Mouse (Mus musculus) CH12.LX (cell line): ENCODE data around the gene Prmt2. TPM values are rescaled to one million over a fixed set of nuclear protein-coding genes. Genes with fewer than 3 reads are reported as not detected.

Experiments
- DNase-seq: peaks from one replicate; pipeline ENCODE4 v3.0.0-alpha.2; 2013; ENCODE audit errors: extremely low read depth
- H3K27ac ChIP-seq: 2 replicates; pipeline ENCODE4 v1.5.1; 2012; ENCODE audit warnings: low read depth, mild to moderate bottlenecking, control low read depth, moderate library complexity; ENCODE audit not compliant: insufficient read depth
- H3K27me3 ChIP-seq: replicated peaks from 2 replicates; pipeline ENCODE3; 2012; ENCODE audit warnings: inconsistent platforms
- H3K36me3 ChIP-seq, 2 experiments: replicated peaks in 1 of 2; 2 replicates each; pipeline versions ENCODE3 to v1.6.1; 2012; ENCODE audit warnings: inconsistent platforms in 1 of 2, low read length in 1 of 2, mild to moderate bottlenecking in 1 of 2, mixed read lengths in 1 of 2, moderate library complexity in 1 of 2; ENCODE audit not compliant: control insufficient read depth in 1 of 2, insufficient read depth in 1 of 2
- H3K4me1 ChIP-seq, 2 experiments: 2 replicates each; pipeline ENCODE4 v1.6.1; 2012; ENCODE audit warnings: inconsistent platforms in 1 of 2, moderate library complexity in 1 of 2; ENCODE audit not compliant: insufficient read depth in 2 of 2, control insufficient read depth in 1 of 2
- H3K4me2 ChIP-seq: 2 replicates; pipeline ENCODE4 v1.6.1; 2012; ENCODE audit warnings: low read depth, mild to moderate bottlenecking, control low read depth; ENCODE audit not compliant: poor library complexity, insufficient read depth, severe bottlenecking
- H3K4me3 ChIP-seq, 3 experiments: fragments of 150-350 bp in 1 of 3; sonication (generic) in 1 of 3; replicated peaks in 1 of 3; 2 replicates each; pipeline versions ENCODE3 to v1.5.1; 2011 to 2012; ENCODE audit warnings: low read depth in 2 of 3, low read length in 2 of 3, mild to moderate bottlenecking in 2 of 3, moderate library complexity in 2 of 3, control low read depth in 1 of 3, improper control_type of control experiment in 1 of 3, inconsistent platforms in 1 of 3, mixed read lengths in 1 of 3; ENCODE audit not compliant: poor library complexity in 1 of 3
- H3K79me2 ChIP-seq: replicated peaks from 2 replicates; pipeline ENCODE4 v1.6.1; 2012; ENCODE audit warnings: mild to moderate bottlenecking, moderate library complexity; ENCODE audit not compliant: control insufficient read depth, poor library complexity, insufficient read depth, severe bottlenecking; ENCODE audit errors: extremely low read depth
- H3K9ac ChIP-seq: 2 replicates; pipeline ENCODE4 v1.6.1; 2012; ENCODE audit warnings: low read depth, mild to moderate bottlenecking, control low read depth, moderate library complexity; ENCODE audit not compliant: insufficient read depth
- H3K9me3 ChIP-seq: replicated peaks from 2 replicates; pipeline ENCODE3; 2012; ENCODE audit warnings: low read length, inconsistent platforms, mixed read lengths
- ZKSCAN1 ChIP-seq: IDR thresholded peaks from 2 replicates; pipeline ENCODE4 v1.6.1; 2012; ENCODE audit warnings: low read depth, inconsistent platforms, low read length, improper control_type of control experiment, borderline replicate concordance
- dilution Hi-C: fragments of 300-500 bp; cut with MboI; formaldehyde crosslinking; loops from 2 replicates; pipeline ENCODE4 v1.14.3; 2020; ENCODE audit warnings: low sequenced_read_pairs; ENCODE audit not compliant: extremely low pct_unique_long_range_greater_than_20kb, extremely low pct_ligation_motif_present
- in situ Hi-C: fragments of 300-500 bp; cut with MboI; formaldehyde crosslinking; loops from 3 replicates; pipeline ENCODE4 v1.14.3; 2019; ENCODE audit warnings: low sequenced_read_pairs, low pct_ligation_motif_present, low pct_unique_long_range_greater_than_20kb, mixed read lengths
- polyA plus RNA-seq: library from polyadenylated mRNA; unstranded; fragments of >175 nt; gene quantifications from 2 replicates; pipeline ENCODE4 v1.2.1, GENCODE M21; 2012; ENCODE audit warnings: low read depth; ENCODE audit not compliant: insufficient read length
- total RNA-seq, 2 experiments: library from RNA; depleted of rRNA; stranded (reverse); fragments of 300-350 nt in 1 of 2; fragments of >200 nt in 1 of 2; gene quantifications; 2 replicates each; pipeline ENCODE4 v1.2.3; 2012 to 2014

Prmt2 gene
- total and polyA plus RNA-seq, 3 experiments, result 6.1 to 14.9 (median 14.4) TPM

- in situ Hi-C loops, result no loop called here
- no peak overlapping the region for H3K4me2 ChIP-seq
- no peaks in the 10 kb centered on the region for H3K79me2 ChIP-seq
- no peak overlapping the region for H3K9ac ChIP-seq
- no peak for DNase-seq
- dilution Hi-C loops, result no loop called here
- H3K4me1 ChIP-seq, result peaks cover 0 to 11% of the 10 kb centered on the region in 2 experiments; a peak in 2 of 4 replicates
- TF ChIP-seq ZKSCAN1, result no peak
- no peaks in the 10 kb centered on the region for H3K27me3 ChIP-seq
- no peaks in the 10 kb centered on the region for H3K9me3 ChIP-seq
- H3K36me3 ChIP-seq, result no peaks in the 10 kb centered on the region
- H3K27ac ChIP-seq, result no peak overlapping the region
- no peak overlapping the region for H3K4me3 ChIP-seq
These were observed 80.1 kb downstream of the Prmt2 start for GRCm38 (mm10) chr10:76157528-76157927.

Other genes with a start within 250 kb of the Prmt2 start
- gene Zfp280b, start 205.2 kb downstream of the Prmt2 start, total RNA-seq (2012; rRNA removed), result 24.4 and 26.6 TPM in 2 replicates
- 15.2 and 19.0 TPM in 2 replicates for gene Zfp280b, start 205.2 kb downstream of the Prmt2 start, total RNA-seq (2014; rRNA removed)
- 30.4 and 36.6 TPM in 2 replicates for gene Zfp280b, start 205.2 kb downstream of the Prmt2 start, polyA plus RNA-seq
- gene Slc5a4b, start 126.9 kb downstream of the Prmt2 start, total RNA-seq (2012; rRNA removed), result 0.04 TPM in 1 of 2 replicates, not detected in the other
- gene Slc5a4b, start 126.9 kb downstream of the Prmt2 start, total RNA-seq (2014; rRNA removed), result not detected in 2 replicates
- not detected in 2 replicates for gene Slc5a4b, start 126.9 kb downstream of the Prmt2 start, polyA plus RNA-seq
- gene Slc5a4a, start 90.4 kb downstream of the Prmt2 start, total RNA-seq (2012; rRNA removed), result 0.04 TPM in 1 of 2 replicates, not detected in the other
- not detected in 2 replicates for gene Slc5a4a, start 90.4 kb downstream of the Prmt2 start, total RNA-seq (2014; rRNA removed)
- not detected in 2 replicates for gene Slc5a4a, start 90.4 kb downstream of the Prmt2 start, polyA plus RNA-seq
- not detected in 2 replicates for gene S100b, start 16.0 kb upstream of the Prmt2 start, total RNA-seq (2012; rRNA removed)
- gene S100b, start 16.0 kb upstream of the Prmt2 start, total RNA-seq (2014; rRNA removed), result not detected in 2 replicates
- not detected in 2 replicates for gene S100b, start 16.0 kb upstream of the Prmt2 start, polyA plus RNA-seq
- 1.4 and 2.4 TPM in 2 replicates for gene Dip2a, start 107.4 kb upstream of the Prmt2 start, total RNA-seq (2012; rRNA removed)
- gene Dip2a, start 107.4 kb upstream of the Prmt2 start, total RNA-seq (2014; rRNA removed), result 0.73 and 0.97 TPM in 2 replicates
- gene Dip2a, start 107.4 kb upstream of the Prmt2 start, polyA plus RNA-seq, result 1.5 TPM in 2 replicates
- gene AC141477.1, start 202.6 kb upstream of the Prmt2 start, total RNA-seq (2012; rRNA removed), result not detected in 2 replicates
- not detected in 2 replicates for gene AC141477.1, start 202.6 kb upstream of the Prmt2 start, total RNA-seq (2014; rRNA removed)
- 3.5 TPM in 1 of 2 replicates, not detected in the other for gene AC141477.1, start 202.6 kb upstream of the Prmt2 start, polyA plus RNA-seq
- 28.7 and 29.1 TPM in 2 replicates for gene Pcnt, start 204.9 kb upstream of the Prmt2 start, total RNA-seq (2012; rRNA removed)
- gene Pcnt, start 204.9 kb upstream of the Prmt2 start, total RNA-seq (2014; rRNA removed), result 22.2 and 24.6 TPM in 2 replicates
- 30.2 and 30.6 TPM in 2 replicates for gene Pcnt, start 204.9 kb upstream of the Prmt2 start, polyA plus RNA-seq
- 0.25 and 0.42 TPM in 2 replicates for gene 2610028H24Rik, start 211.2 kb upstream of the Prmt2 start, total RNA-seq (2012; rRNA removed)
- gene 2610028H24Rik, start 211.2 kb upstream of the Prmt2 start, total RNA-seq (2014; rRNA removed), result not detected in 2 replicates
- not detected in 2 replicates for gene 2610028H24Rik, start 211.2 kb upstream of the Prmt2 start, polyA plus RNA-seq
- 34.2 and 40.4 TPM in 2 replicates for gene Mcm3ap, start 231.1 kb upstream of the Prmt2 start, total RNA-seq (2012; rRNA removed)
- 26.4 and 26.9 TPM in 2 replicates for gene Mcm3ap, start 231.1 kb upstream of the Prmt2 start, total RNA-seq (2014; rRNA removed)
- gene Mcm3ap, start 231.1 kb upstream of the Prmt2 start, polyA plus RNA-seq, result 47.8 and 51.1 TPM in 2 replicates
- gene Ybey, start 231.2 kb upstream of the Prmt2 start, total RNA-seq (2012; rRNA removed), result 4.3 and 4.4 TPM in 2 replicates
- gene Ybey, start 231.2 kb upstream of the Prmt2 start, total RNA-seq (2014; rRNA removed), result 5.2 TPM in 2 replicates
- 2.0 and 3.0 TPM in 2 replicates for gene Ybey, start 231.2 kb upstream of the Prmt2 start, polyA plus RNA-seq